Mouse (Mus musculus): ENCODE results near the gene Dtnb. TPM values are rescaled to one million over a fixed set of nuclear protein-coding genes. Genes with fewer than 3 reads are reported as not detected.

The Dtnb gene
- polyA plus RNA-seq, 2 experiments, result 16.4 to 17.0 TPM

GRCm38 (mm10) chr12:3767360-3767759 lies 195.2 kb downstream of the Dtnb start:
- ATAC-seq (ENCODE audit: insufficient read depth) (no peak), DNase-seq (ENCODE audit: low read depth in 3 of 3, low spot score in 3 of 3) (no peak)
- no peak overlapping the region for H3K27ac ChIP-seq
- no peak overlapping the region for H3K4me3 ChIP-seq (ENCODE audit: insufficient read depth in 1 of 2, low read depth in 2 of 2, low read length in 2 of 2)
- no peak overlapping the region for H3K9ac ChIP-seq (replicated peaks)
- no peaks in the 10 kb centered on the region for H3K27me3 ChIP-seq (ENCODE audit: control insufficient read depth, insufficient read depth, low read length)
- no peaks in the 10 kb centered on the region for H3K4me1 ChIP-seq (replicated peaks; ENCODE audit: control insufficient read depth in 2 of 2, insufficient read depth in 2 of 2, low read length in 1 of 2)
- TF ChIP-seq CTCF (IDR thresholded peaks at IDR 0.05; ENCODE audit: low read depth), result no peak
- H3K4me2 ChIP-seq (ENCODE audit: low read depth), result no peak overlapping the region
- no peaks in the 10 kb centered on the region for H3K9me3 ChIP-seq (ENCODE audit: control insufficient read depth, low read length)
- WGBS (ENCODE audit: insufficient replicate concordance), result 83% methylated on average over 8 of the region's 8 CpGs
- H3K36me3 ChIP-seq (replicated peaks; ENCODE audit: control insufficient read depth, insufficient read depth, low read depth), result no peaks in the 10 kb centered on the region

- Histone ChIP-seq H3K27ac (no peak overlapping the region), H3K27me3 (ENCODE audit: control insufficient read depth, insufficient read depth, low read length) (no peaks in the 10 kb centered on the region), H3K4me1 (replicated peaks; ENCODE audit: control insufficient read depth in 2 of 2, insufficient read depth in 2 of 2, low read length in 1 of 2) (no peaks in the 10 kb centered on the region), H3K4me2 (ENCODE audit: low read depth) (no peak overlapping the region), H3K9ac (replicated peaks) (no peak overlapping the region), H3K4me3 (ENCODE audit: insufficient read depth in 1 of 2, low read depth in 2 of 2, low read length in 2 of 2) (no peak overlapping the region), H3K9me3 (ENCODE audit: control insufficient read depth, low read length) (no peaks in the 10 kb centered on the region), H3K36me3 (replicated peaks; ENCODE audit: control insufficient read depth, insufficient read depth, low read depth) (no peaks in the 10 kb centered on the region)
- TF ChIP-seq EP300 (IDR thresholded peaks at IDR 0.05; ENCODE audit: low read depth) (no peak), CTCF (IDR thresholded peaks at IDR 0.05; ENCODE audit: low read depth) (no peak)
- DNase-seq (ENCODE audit: low read depth in 3 of 3, low spot score in 3 of 3) (no peak), ATAC-seq (ENCODE audit: insufficient read depth) (no peak)
- WGBS (ENCODE audit: insufficient replicate concordance), result 73% methylated on average over 4 of the region's 4 CpGs
Measured at GRCm38 (mm10) chr12:3768391-3768790, 196.2 kb downstream of the Dtnb start.

GRCm38 (mm10) chr12:3770546-3770945 lies 198.4 kb downstream of the Dtnb start:
- H3K27me3 ChIP-seq (ENCODE audit: control insufficient read depth, insufficient read depth, low read length), result no peaks in the 10 kb centered on the region
- no peaks in the 10 kb centered on the region for H3K9me3 ChIP-seq (ENCODE audit: control insufficient read depth, low read length)
- H3K4me2 ChIP-seq (ENCODE audit: low read depth), result no peak overlapping the region
- no peaks in the 10 kb centered on the region for H3K36me3 ChIP-seq (replicated peaks; ENCODE audit: control insufficient read depth, insufficient read depth, low read depth)
- H3K4me3 ChIP-seq (ENCODE audit: insufficient read depth in 1 of 2, low read depth in 2 of 2, low read length in 2 of 2), result no peak overlapping the region
- WGBS (ENCODE audit: insufficient replicate concordance), result 68% methylated on average over 2 of the region's 2 CpGs
- ATAC-seq (ENCODE audit: insufficient read depth), result no peak
- H3K9ac ChIP-seq (replicated peaks), result no peak overlapping the region
- no peak overlapping the region for H3K27ac ChIP-seq
- no peak for DNase-seq (ENCODE audit: low read depth in 3 of 3, low spot score in 3 of 3)
- no peaks in the 10 kb centered on the region for H3K4me1 ChIP-seq (replicated peaks; ENCODE audit: control insufficient read depth in 2 of 2, insufficient read depth in 2 of 2, low read length in 1 of 2)
- no peak for TF ChIP-seq CTCF (IDR thresholded peaks at IDR 0.05; ENCODE audit: low read depth)
- no peak for TF ChIP-seq EP300 (IDR thresholded peaks at IDR 0.05; ENCODE audit: low read depth)

GRCm38 (mm10) chr12:3771080-3771479 lies 198.9 kb downstream of the Dtnb start:
- WGBS (ENCODE audit: insufficient replicate concordance), result 54% methylated on average over 2 of the region's 2 CpGs

GRCm38 (mm10) chr12:3773643-3774042 lies 201.5 kb downstream of the Dtnb start:
- peaks cover 0 to 6% of the 10 kb centered on the region in 2 experiments; a peak in 3 of 4 replicates for H3K4me1 ChIP-seq (replicated peaks; ENCODE audit: control insufficient read depth in 2 of 2, insufficient read depth in 2 of 2, low read length in 1 of 2)
- 58% methylated on average over 3 of the region's 3 CpGs for WGBS (ENCODE audit: insufficient replicate concordance)
- H3K36me3 ChIP-seq (replicated peaks; ENCODE audit: control insufficient read depth, insufficient read depth, low read depth), result no peaks in the 10 kb centered on the region
- no peaks in the 10 kb centered on the region for H3K27me3 ChIP-seq (ENCODE audit: control insufficient read depth, insufficient read depth, low read length)
- H3K9me3 ChIP-seq (ENCODE audit: control insufficient read depth, low read length), result no peaks in the 10 kb centered on the region
- H3K27ac ChIP-seq, result no peak overlapping the region
- H3K9ac ChIP-seq (replicated peaks), result no peak overlapping the region
- ATAC-seq (ENCODE audit: insufficient read depth), result no peak
- no peak for DNase-seq (ENCODE audit: low read depth in 3 of 3, low spot score in 3 of 3)
- no peak overlapping the region for H3K4me3 ChIP-seq (ENCODE audit: insufficient read depth in 1 of 2, low read depth in 2 of 2, low read length in 2 of 2)
- TF ChIP-seq CTCF (IDR thresholded peaks at IDR 0.05; ENCODE audit: low read depth) (no peak), EP300 (IDR thresholded peaks at IDR 0.05; ENCODE audit: low read depth) (no peak)
- H3K4me2 ChIP-seq (ENCODE audit: low read depth), result no peak overlapping the region

More at GRCm38 (mm10) chr12:3771080-3771479, 198.9 kb downstream of the Dtnb start:
- H3K9me3 ChIP-seq (ENCODE audit: control insufficient read depth, low read length), result no peaks in the 10 kb centered on the region
- DNase-seq (ENCODE audit: low read depth in 3 of 3, low spot score in 3 of 3) (no peak), ATAC-seq (ENCODE audit: insufficient read depth) (no peak)
- no peaks in the 10 kb centered on the region for H3K27me3 ChIP-seq (ENCODE audit: control insufficient read depth, insufficient read depth, low read length)
- H3K36me3 ChIP-seq (replicated peaks; ENCODE audit: control insufficient read depth, insufficient read depth, low read depth), result no peaks in the 10 kb centered on the region
- TF ChIP-seq EP300 (IDR thresholded peaks at IDR 0.05; ENCODE audit: low read depth) (no peak), CTCF (IDR thresholded peaks at IDR 0.05; ENCODE audit: low read depth) (no peak)
- no peaks in the 10 kb centered on the region for H3K4me1 ChIP-seq (replicated peaks; ENCODE audit: control insufficient read depth in 2 of 2, insufficient read depth in 2 of 2, low read length in 1 of 2)
- no peak overlapping the region for H3K27ac ChIP-seq
- H3K4me3 ChIP-seq (ENCODE audit: insufficient read depth in 1 of 2, low read depth in 2 of 2, low read length in 2 of 2), result no peak overlapping the region
- H3K4me2 ChIP-seq (ENCODE audit: low read depth), result no peak overlapping the region
- H3K9ac ChIP-seq (replicated peaks), result no peak overlapping the region

Measured in liver, embryonic 14.5 days (tissue).